Comparison of ENCODE assay signal across 8 mouse cellular contexts in genomic region chr3:55600286-55600685, GRCm38 (mm10).
DNase-seq lines count a peak whose midpoint lies in the region; ATAC-seq and TF ChIP-seq lines count a peak whose summit lies in the region.

No protein-coding gene starts in this region.

- H3K27ac ChIP-seq in hindbrain, embryonic 15.5 days (replicated peaks), result 0 out of 2 replicates have a peak overlapping the region, but pooled peaks have one; percentile 21
- H3K27ac ChIP-seq in hindbrain, embryonic 11.5 days (ENCODE audit: low read depth, low read length), result no peak overlapping the region
- H3K27ac ChIP-seq in limb, embryonic 11.5 days (replicated peaks; ENCODE audit: low read depth, low read length), result peak overlapping the region; percentile 74

- no peak overlapping the region for H3K4me3 ChIP-seq in hindbrain, embryonic 15.5 days
- H3K4me3 ChIP-seq in hindbrain, embryonic 11.5 days (ENCODE audit: low read depth, low read length), result no peak overlapping the region
- H3K4me3 ChIP-seq in limb, embryonic 11.5 days (ENCODE audit: low read depth, low read length), result no peak overlapping the region

- CTCF ChIA-PET in Patski (lab: Charles Lee), result interaction anchor here (0.6 to 1.4 kb wide), 3 partner anchors 12 to 449 kb away, joined by 3 to 7 read pairs (median 4); no protein-coding TSS in a partner anchor

- H3K9ac ChIP-seq in hindbrain, embryonic 15.5 days, result no peak overlapping the region
- no peak overlapping the region for H3K9ac ChIP-seq in hindbrain, embryonic 11.5 days (ENCODE audit: low read depth, low read length)
- no peak overlapping the region for H3K9ac ChIP-seq in limb, embryonic 11.5 days (ENCODE audit: low read length)

- POLR2A ChIA-PET in Patski (lab: Charles Lee), result interaction anchor here (0.7 to 2.9 kb wide), 3 partner anchors 10 to 12 kb away, joined by 4 to 9 read pairs (median 5); no protein-coding TSS in a partner anchor

- TF ChIP-seq CTCF in Patski (IDR thresholded peaks at IDR 0.05), result no peak

- H3K9me3 ChIP-seq in hindbrain, embryonic 15.5 days, result no peaks in the 10 kb centered on the region
- H3K9me3 ChIP-seq in hindbrain, embryonic 11.5 days (ENCODE audit: control insufficient read depth, low read length), result no peaks in the 10 kb centered on the region
- H3K9me3 ChIP-seq in limb, embryonic 11.5 days (ENCODE audit: control insufficient read depth, low read length), result no peaks in the 10 kb centered on the region

- H3K27me3 ChIP-seq in hindbrain, embryonic 15.5 days, result no peaks in the 10 kb centered on the region
- H3K27me3 ChIP-seq in hindbrain, embryonic 11.5 days (ENCODE audit: control insufficient read depth, insufficient read depth, low read length), result no peaks in the 10 kb centered on the region
- H3K27me3 ChIP-seq in Patski, result no peaks in the 10 kb centered on the region
- H3K27me3 ChIP-seq in limb, embryonic 11.5 days (ENCODE audit: control insufficient read depth, insufficient read depth, low read length), result no peaks in the 10 kb centered on the region

- no peaks in the 10 kb centered on the region for H3K36me3 ChIP-seq in hindbrain, embryonic 15.5 days
- H3K36me3 ChIP-seq in hindbrain, embryonic 11.5 days (ENCODE audit: control insufficient read depth, insufficient read depth, low read length), result no peaks in the 10 kb centered on the region
- H3K36me3 ChIP-seq in limb, embryonic 11.5 days (ENCODE audit: control insufficient read depth, insufficient read depth, low read length), result no peaks in the 10 kb centered on the region

- no peak for DNase-seq in hindbrain, embryonic 11.5 days (ENCODE audit: low spot score)
- peak; percentile 97 for DNase-seq in Patski (ENCODE audit: low read depth, low spot score)
- DNase-seq in gastrocnemius, adult 8-10 months (ENCODE audit: low spot score in 2 of 2), result peak; percentile 69 to 72
- peak; percentile 36 for DNase-seq in limb, embryonic 11.5 days (ENCODE audit: low spot score)
- DNase-seq in yolk sac, embryonic 10.5 days (ENCODE audit: low spot score), result peak; percentile 13
- DNase-seq in left cerebral cortex, adult 9 months (ENCODE audit: low spot score in 2 of 2), result no peak
- DNase-seq in thymus, adult 18-20 months, result no peak

- H3K4me2 ChIP-seq in hindbrain, embryonic 15.5 days, result no peak overlapping the region
- H3K4me2 ChIP-seq in hindbrain, embryonic 11.5 days (replicated peaks; ENCODE audit: low read depth, low read length), result no peak overlapping the region
- no peak overlapping the region for H3K4me2 ChIP-seq in limb, embryonic 11.5 days (ENCODE audit: low read depth, severe bottlenecking)

- peaks cover 10% of the 10 kb centered on the region; the same call in 1 of the 2 replicates for H3K4me1 ChIP-seq in hindbrain, embryonic 15.5 days (replicated peaks)
- no peaks in the 10 kb centered on the region for H3K4me1 ChIP-seq in hindbrain, embryonic 11.5 days (replicated peaks; ENCODE audit: control insufficient read depth, insufficient read depth, low read length)
- H3K4me1 ChIP-seq in limb, embryonic 11.5 days (ENCODE audit: control insufficient read depth, insufficient read depth, low read length), result peaks cover 20% of the 10 kb centered on the region

- in situ Hi-C loops in Patski (cut with MboI; ENCODE audit: low pct_unique_long_range_greater_than_20kb), result no loop called here

- no peak; the same call in 1 of the 2 replicates for ATAC-seq in hindbrain, embryonic 15.5 days (ENCODE audit: low FRiP score, low read depth)
- ATAC-seq in hindbrain, embryonic 11.5 days (ENCODE audit: low FRiP score), result no peak
- ATAC-seq in Patski, result peak; percentile 98
- ATAC-seq in limb, embryonic 11.5 days (ENCODE audit: insufficient number of reproducible peaks, low FRiP score, low TSS enrichment, low read depth), result no peak

- WGBS in hindbrain, embryonic 15.5 days, result 93% methylated on average over 2 of the region's 2 CpGs
- 87% methylated on average over 2 of the region's 2 CpGs for WGBS in hindbrain, embryonic 11.5 days
- WGBS in limb, embryonic 11.5 days, result 60% methylated on average over 2 of the region's 2 CpGs

Comparison
In these comparisons a context has a peak if more than half of its experiments do, and no peak if none do; other contexts are left out.
1. DNase-seq: peak in Patski (single experiment), gastrocnemius, adult 8-10 months (2 of 2), limb, embryonic 11.5 days (single experiment) and yolk sac, embryonic 10.5 days (single experiment); none in hindbrain, embryonic 11.5 days (single experiment), left cerebral cortex, adult 9 months (0 of 2) and thymus, adult 18-20 months (0 of 2).